Mouse (Mus musculus) T-cell, adult 2 months (primary cell): ENCODE results near the gene Ago1.

ENCODE experiments used
- DNase-seq: peaks from one replicate; pipeline ENCODE4 v3.0.0; 2022; ENCODE audit warnings: low spot score

Gene Ago1

GRCm38 (mm10) chr4:126468285-126468901, at the start of gene Ago1:
Gene Ago1 (minus strand): TSS chr4:126468583.
- peak; percentile 97 for DNase-seq

GRCm38 (mm10) chr4:126512308-126513066, 44.1 kb upstream of the Ago1 start:
- DNase-seq = no peak

GRCm38 (mm10) chr4:126511013-126511412, 42.6 kb upstream of the Ago1 start:
- no peak for DNase-seq

- DNase-seq = no peak
Observed at GRCm38 (mm10) chr4:126509072-126509471, 40.7 kb upstream of the Ago1 start.

- no peak for DNase-seq
Observed at GRCm38 (mm10) chr4:126508110-126508899, 39.9 kb upstream of the Ago1 start.

GRCm38 (mm10) chr4:126502977-126503309, 34.6 kb upstream of the Ago1 start:
- no peak for DNase-seq

GRCm38 (mm10) chr4:126502141-126502976, 34.0 kb upstream of the Ago1 start:
- no peak for DNase-seq

GRCm38 (mm10) chr4:126498601-126499000, 30.2 kb upstream of the Ago1 start:
- DNase-seq = no peak

GRCm38 (mm10) chr4:126496963-126497362, 28.6 kb upstream of the Ago1 start:
- no peak for DNase-seq

- DNase-seq = no peak
Observed at GRCm38 (mm10) chr4:126495942-126496790, 27.8 kb upstream of the Ago1 start.

- DNase-seq = no peak
Observed at GRCm38 (mm10) chr4:126495453-126495852, 27.1 kb upstream of the Ago1 start.

- no peak for DNase-seq
Observed at GRCm38 (mm10) chr4:126493416-126493815, 25.0 kb upstream of the Ago1 start.

GRCm38 (mm10) chr4:126491977-126492376, 23.6 kb upstream of the Ago1 start:
- DNase-seq = no peak

- DNase-seq = no peak
Observed at GRCm38 (mm10) chr4:126490726-126491125, 22.3 kb upstream of the Ago1 start.

GRCm38 (mm10) chr4:126489811-126490210, 21.4 kb upstream of the Ago1 start:
- no peak for DNase-seq

- no peak for DNase-seq
Observed at GRCm38 (mm10) chr4:126486217-126486616, 17.8 kb upstream of the Ago1 start.

GRCm38 (mm10) chr4:126485065-126485464, 16.7 kb upstream of the Ago1 start:
- no peak for DNase-seq

- no peak for DNase-seq
Observed at GRCm38 (mm10) chr4:126483874-126484273, 15.5 kb upstream of the Ago1 start.

- DNase-seq = no peak
Observed at GRCm38 (mm10) chr4:126482951-126483350, 14.6 kb upstream of the Ago1 start.

GRCm38 (mm10) chr4:126481461-126481860, 13.1 kb upstream of the Ago1 start:
- DNase-seq = no peak

GRCm38 (mm10) chr4:126480288-126480687, 11.9 kb upstream of the Ago1 start:
- no peak for DNase-seq
